Mouse (Mus musculus): ENCODE data around the gene Olfr462. TPM values are rescaled to one million over a fixed set of nuclear protein-coding genes. Genes with fewer than 3 reads are reported as not detected.
"Not testable (repeated sequence)": the region's sequence is repeated elsewhere in the genome, so short reads cannot be mapped to it uniquely, and the experiment has no call there.

The Olfr462 gene
- polyA plus RNA-seq, 1 experiment from 2014 or later = not detected

- Histone ChIP-seq H3K4me2 (replicated peaks; ENCODE audit: low read depth, low read length) (no peak overlapping the region), H3K4me1 (ENCODE audit: control insufficient read depth, insufficient read depth, low read length) (no peaks in the 10 kb centered on the region), H3K27ac (ENCODE audit: low read length) (no peak overlapping the region), H3K9ac (replicated peaks; ENCODE audit: low read depth, low read length) (no peak overlapping the region), H3K9me3 (ENCODE audit: control insufficient read depth, low read depth, low read length) (no peaks in the 10 kb centered on the region), H3K4me3 (ENCODE audit: low read depth, low read length) (no peak overlapping the region), H3K27me3 (ENCODE audit: control insufficient read depth, insufficient read depth, low read length) (no peaks in the 10 kb centered on the region), H3K36me3 (ENCODE audit: control insufficient read depth, insufficient read depth, low read length) (no peaks in the 10 kb centered on the region)
- 81% methylated on average over 5 of the region's 5 CpGs for WGBS
- ATAC-seq (ENCODE audit: insufficient number of reproducible peaks, insufficient read depth, low FRiP score, low read depth) = no peak
These were observed 7.2 kb downstream of the Olfr462 start for GRCm38 (mm10) chr11:87884856-87885255.

- no peak overlapping the region for H3K4me3 ChIP-seq (ENCODE audit: low read depth, low read length)
- H3K27me3 ChIP-seq (ENCODE audit: control insufficient read depth, insufficient read depth, low read length) = no peaks in the 10 kb centered on the region
- H3K4me1 ChIP-seq (ENCODE audit: control insufficient read depth, insufficient read depth, low read length) = no peaks in the 10 kb centered on the region
- no peaks in the 10 kb centered on the region for H3K36me3 ChIP-seq (ENCODE audit: control insufficient read depth, insufficient read depth, low read length)
- H3K27ac ChIP-seq (ENCODE audit: low read length) = no peak overlapping the region
- no peak overlapping the region for H3K9ac ChIP-seq (replicated peaks; ENCODE audit: low read depth, low read length)
- H3K9me3 ChIP-seq (ENCODE audit: control insufficient read depth, low read depth, low read length) = no peaks in the 10 kb centered on the region
- H3K4me2 ChIP-seq (replicated peaks; ENCODE audit: low read depth, low read length) = no peak overlapping the region
- no peak for ATAC-seq (ENCODE audit: insufficient number of reproducible peaks, insufficient read depth, low FRiP score, low read depth)
- WGBS = 48% methylated on average over 5 of the region's 5 CpGs
These were observed 8.6 kb downstream of the Olfr462 start for GRCm38 (mm10) chr11:87883493-87883892.

GRCm38 (mm10) chr11:87881714-87882113, 10.4 kb downstream of the Olfr462 start:
- Histone ChIP-seq H3K4me3 (ENCODE audit: low read depth, low read length) (no peak overlapping the region), H3K4me1 (ENCODE audit: control insufficient read depth, insufficient read depth, low read length) (no peaks in the 10 kb centered on the region), H3K9me3 (ENCODE audit: control insufficient read depth, low read depth, low read length) (no peaks in the 10 kb centered on the region), H3K4me2 (replicated peaks; ENCODE audit: low read depth, low read length) (no peak overlapping the region), H3K27me3 (ENCODE audit: control insufficient read depth, insufficient read depth, low read length) (no peaks in the 10 kb centered on the region), H3K36me3 (ENCODE audit: control insufficient read depth, insufficient read depth, low read length) (no peaks in the 10 kb centered on the region), H3K9ac (replicated peaks; ENCODE audit: low read depth, low read length) (no peak overlapping the region), H3K27ac (ENCODE audit: low read length) (no peak overlapping the region)
- 67% methylated on average over 4 of the region's 4 CpGs for WGBS
- ATAC-seq (ENCODE audit: insufficient number of reproducible peaks, insufficient read depth, low FRiP score, low read depth) = no peak

GRCm38 (mm10) chr11:87879826-87880225, 12.2 kb downstream of the Olfr462 start:
- Histone ChIP-seq H3K27me3 (ENCODE audit: control insufficient read depth, insufficient read depth, low read length) (no peaks in the 10 kb centered on the region), H3K9ac (replicated peaks; ENCODE audit: low read depth, low read length) (no peak overlapping the region), H3K4me1 (ENCODE audit: control insufficient read depth, insufficient read depth, low read length) (no peaks in the 10 kb centered on the region), H3K4me2 (replicated peaks; ENCODE audit: low read depth, low read length) (no peak overlapping the region), H3K36me3 (ENCODE audit: control insufficient read depth, insufficient read depth, low read length) (no peaks in the 10 kb centered on the region), H3K27ac (ENCODE audit: low read length) (no peak overlapping the region), H3K9me3 (ENCODE audit: control insufficient read depth, low read depth, low read length) (no peaks in the 10 kb centered on the region), H3K4me3 (ENCODE audit: low read depth, low read length) (no peak overlapping the region)
- ATAC-seq (ENCODE audit: insufficient number of reproducible peaks, insufficient read depth, low FRiP score, low read depth) = no peak
- 70% methylated on average over 9 of the region's 9 CpGs for WGBS

- H3K36me3 ChIP-seq (ENCODE audit: control insufficient read depth, insufficient read depth, low read length) = no peaks in the 10 kb centered on the region
- H3K27ac ChIP-seq (ENCODE audit: low read length) = no peak within 1 kb of the TSS
- H3K4me3 ChIP-seq (ENCODE audit: low read depth, low read length) = no peak within 1 kb of the TSS
- H3K9ac ChIP-seq (replicated peaks; ENCODE audit: low read depth, low read length) = no peak within 1 kb of the TSS
- WGBS = 78% methylated on average over 6 of the region's 6 CpGs
- no peaks in the 10 kb centered on the region for H3K27me3 ChIP-seq (ENCODE audit: control insufficient read depth, insufficient read depth, low read length)
- ATAC-seq (ENCODE audit: insufficient number of reproducible peaks, insufficient read depth, low FRiP score, low read depth) = no peak
- no peaks in the 10 kb centered on the region for H3K9me3 ChIP-seq (ENCODE audit: control insufficient read depth, low read depth, low read length)
- H3K4me1 ChIP-seq (ENCODE audit: control insufficient read depth, insufficient read depth, low read length) = no peaks in the 10 kb centered on the region
- no peak within 1 kb of the TSS for H3K4me2 ChIP-seq (replicated peaks; ENCODE audit: low read depth, low read length)
These were observed 16.6 kb downstream of the Olfr462 start, which contains the start of gene Epx for GRCm38 (mm10) chr11:87875436-87875835. TSS of gene Epx (minus strand) at chr11:87875536.

GRCm38 (mm10) chr11:87871766-87872165, 20.3 kb downstream of the Olfr462 start:
- no peak for ATAC-seq (ENCODE audit: insufficient number of reproducible peaks, insufficient read depth, low FRiP score, low read depth)
- no peak overlapping the region for H3K9ac ChIP-seq (replicated peaks; ENCODE audit: low read depth, low read length)
- no peak overlapping the region for H3K4me2 ChIP-seq (replicated peaks; ENCODE audit: low read depth, low read length)
- WGBS = 34% methylated on average over 8 of the region's 8 CpGs
- H3K27me3 ChIP-seq (ENCODE audit: control insufficient read depth, insufficient read depth, low read length) = no peaks in the 10 kb centered on the region
- H3K36me3 ChIP-seq (ENCODE audit: control insufficient read depth, insufficient read depth, low read length) = no peaks in the 10 kb centered on the region
- H3K4me3 ChIP-seq (ENCODE audit: low read depth, low read length) = no peak overlapping the region
- H3K9me3 ChIP-seq (ENCODE audit: control insufficient read depth, low read depth, low read length) = no peaks in the 10 kb centered on the region
- H3K27ac ChIP-seq (ENCODE audit: low read length) = no peak overlapping the region
- H3K4me1 ChIP-seq (ENCODE audit: control insufficient read depth, insufficient read depth, low read length) = no peaks in the 10 kb centered on the region

- Histone ChIP-seq H3K9me3 (ENCODE audit: control insufficient read depth, low read depth, low read length) (no peaks in the 10 kb centered on the region), H3K9ac (replicated peaks; ENCODE audit: low read depth, low read length) (no peak overlapping the region), H3K4me2 (replicated peaks; ENCODE audit: low read depth, low read length) (no peak overlapping the region), H3K27me3 (ENCODE audit: control insufficient read depth, insufficient read depth, low read length) (no peaks in the 10 kb centered on the region), H3K36me3 (ENCODE audit: control insufficient read depth, insufficient read depth, low read length) (no peaks in the 10 kb centered on the region), H3K4me1 (ENCODE audit: control insufficient read depth, insufficient read depth, low read length) (no peaks in the 10 kb centered on the region), H3K4me3 (ENCODE audit: low read depth, low read length) (no peak overlapping the region), H3K27ac (ENCODE audit: low read length) (no peak overlapping the region)
- ATAC-seq (ENCODE audit: insufficient number of reproducible peaks, insufficient read depth, low FRiP score, low read depth) = no peak
- 67% methylated on average over 2 of the region's 2 CpGs for WGBS
These were observed 22.0 kb downstream of the Olfr462 start for GRCm38 (mm10) chr11:87870096-87870495.

GRCm38 (mm10) chr11:87866891-87867290, 25.2 kb downstream of the Olfr462 start:
- H3K27ac ChIP-seq (ENCODE audit: low read length); H3K9me3 ChIP-seq (ENCODE audit: control insufficient read depth, low read depth, low read length); H3K27me3 ChIP-seq (ENCODE audit: control insufficient read depth, insufficient read depth, low read length); H3K4me3 ChIP-seq (ENCODE audit: low read depth, low read length); H3K4me2 ChIP-seq (replicated peaks; ENCODE audit: low read depth, low read length); ATAC-seq (ENCODE audit: insufficient number of reproducible peaks, insufficient read depth, low FRiP score, low read depth); H3K4me1 ChIP-seq (ENCODE audit: control insufficient read depth, insufficient read depth, low read length); H3K9ac ChIP-seq (replicated peaks; ENCODE audit: low read depth, low read length): not testable (repeated sequence)
- 88% methylated on average over 1 of the region's 2 CpGs for WGBS
- H3K36me3 ChIP-seq (ENCODE audit: control insufficient read depth, insufficient read depth, low read length) = peaks cover 11% of the 10 kb centered on the region

GRCm38 (mm10) chr11:87862805-87863204, 29.3 kb downstream of the Olfr462 start:
- no peak overlapping the region for H3K4me3 ChIP-seq (ENCODE audit: low read depth, low read length)
- no peaks in the 10 kb centered on the region for H3K9me3 ChIP-seq (ENCODE audit: control insufficient read depth, low read depth, low read length)
- no peaks in the 10 kb centered on the region for H3K27me3 ChIP-seq (ENCODE audit: control insufficient read depth, insufficient read depth, low read length)
- ATAC-seq (ENCODE audit: insufficient number of reproducible peaks, insufficient read depth, low FRiP score, low read depth) = no peak
- H3K36me3 ChIP-seq (ENCODE audit: control insufficient read depth, insufficient read depth, low read length) = peaks cover 11% of the 10 kb centered on the region
- H3K9ac ChIP-seq (replicated peaks; ENCODE audit: low read depth, low read length) = no peak overlapping the region
- no peaks in the 10 kb centered on the region for H3K4me1 ChIP-seq (ENCODE audit: control insufficient read depth, insufficient read depth, low read length)
- H3K4me2 ChIP-seq (replicated peaks; ENCODE audit: low read depth, low read length) = no peak overlapping the region
- 93% methylated on average over 13 of the region's 13 CpGs for WGBS
- no peak overlapping the region for H3K27ac ChIP-seq (ENCODE audit: low read length)
